Mouse (Mus musculus) G1E (cell line): ENCODE data around the gene Ly6g6c. TPM values are rescaled to one million over a fixed set of nuclear protein-coding genes. Genes with fewer than 3 reads are reported as not detected.

Experiments
- ATAC-seq: 2 replicates; pipeline ENCODE4 v1.8.0; 2016; ENCODE audit warnings: mild to moderate bottlenecking; ENCODE audit not compliant: insufficient number of reproducible peaks, poor library complexity, low FRiP score, severe bottlenecking; ENCODE audit errors: extremely low read depth
- DNase-seq: peaks from one replicate; pipeline ENCODE4 v3.0.0; 2012; ENCODE audit warnings: low spot score
- H3K27me3 ChIP-seq: 2 replicates; pipeline ENCODE4 v1.6.1; 2012; ENCODE audit warnings: mild to moderate bottlenecking, low read length, inconsistent platforms; ENCODE audit not compliant: insufficient read depth
- H3K36me3 ChIP-seq: replicated peaks from 2 replicates; pipeline ENCODE3; 2012; ENCODE audit warnings: mild to moderate bottlenecking, inconsistent platforms
- H3K4me1 ChIP-seq: 2 replicates; pipeline ENCODE4 v1.6.1; 2012; ENCODE audit warnings: low read depth, low read length, inconsistent platforms, mixed read lengths; ENCODE audit not compliant: insufficient read depth
- H3K4me3 ChIP-seq: 2 replicates; pipeline ENCODE4 v1.5.1; 2012; ENCODE audit warnings: low read depth, mild to moderate bottlenecking, inconsistent platforms, low read length, moderate library complexity, mixed read lengths
- H3K9me3 ChIP-seq: replicated peaks from 2 replicates; pipeline ENCODE4 v1.6.1; 2012; ENCODE audit warnings: inconsistent platforms
- CTCF ChIP-seq: IDR thresholded peaks from 2 replicates; pipeline ENCODE4 v1.5.1; 2012; ENCODE audit warnings: low read depth, low read length, inconsistent platforms, mixed read lengths
- GATA1 ChIP-seq: IDR thresholded peaks from 2 replicates; pipeline ENCODE4 v1.6.1; 2012; ENCODE audit warnings: borderline replicate concordance, low read length, inconsistent platforms, mixed read lengths
- GATA2 ChIP-seq: IDR thresholded peaks from 2 replicates; pipeline ENCODE4 v1.6.1; 2012; ENCODE audit warnings: low read depth, low read length, inconsistent platforms, borderline replicate concordance
- POLR2AphosphoS5 ChIP-seq: IDR thresholded peaks from 2 replicates; pipeline ENCODE4 v1.6.1; 2012; ENCODE audit warnings: low read depth, low read length, inconsistent platforms; ENCODE audit not compliant: insufficient replicate concordance
- TAL1 ChIP-seq: conservative IDR thresholded peaks from 2 replicates; pipeline ENCODE4 v1.6.1; 2012; ENCODE audit warnings: low read depth, low read length, inconsistent platforms, mixed read lengths
- polyA plus RNA-seq: library from polyadenylated mRNA; stranded (reverse); fragments of >175 nt; gene quantifications from 2 replicates; pipeline ENCODE4 v1.2.3, GENCODE M21; 2012
- total RNA-seq, 2 experiments: library from RNA; stranded (forward) in 1 of 2; stranded (reverse) in 1 of 2; fragments of 200-1000 nt in 1 of 2; fragments of >200 nt in 1 of 2; fragmentation: Nextera tagmentation in 1 of 2; gene quantifications; 2 replicates each; pipeline ENCODE4 v1.2.3; 2014 to 2017

Gene Ly6g6c
- total and polyA plus RNA-seq, 3 experiments = 0.16 TPM; not detected in 2

DNA sequence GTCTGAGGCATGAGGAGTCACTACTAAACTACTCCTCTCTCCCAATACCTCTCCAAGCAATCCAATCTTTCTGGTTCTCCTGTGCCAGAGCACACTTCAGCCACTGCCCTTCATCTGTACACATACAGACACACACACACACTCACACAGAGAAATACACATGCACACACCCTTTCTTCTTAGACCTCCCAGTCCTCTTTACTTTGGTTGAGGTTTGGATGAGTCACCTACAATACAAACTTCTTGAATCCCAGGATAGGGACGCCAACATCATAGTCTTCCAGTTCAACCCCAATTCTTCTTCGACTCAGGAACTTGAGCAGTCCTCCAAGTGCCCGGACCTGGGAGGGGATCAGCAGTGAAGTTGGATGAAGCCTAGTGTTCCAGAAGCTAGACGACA, 21.4 kb upstream of the Ly6g6c start:
- DNase-seq = no peak
- ATAC-seq = no peak
- Histone ChIP-seq H3K27me3 (no peaks in the 10 kb centered on the region), H3K36me3 (peaks cover 15% of the 10 kb centered on the region), H3K4me3 (peak overlapping the region; percentile 18; the same call in 1 of the 2 replicates), H3K9me3 (no peaks in the 10 kb centered on the region), H3K4me1 (peaks cover 70% of the 10 kb centered on the region)
- TF ChIP-seq GATA1 = no peak
- TF ChIP-seq CTCF = no peak
- no peak for TF ChIP-seq GATA2
- TF ChIP-seq TAL1 = no peak
- no peak for TF ChIP-seq POLR2AphosphoS5

DNA sequence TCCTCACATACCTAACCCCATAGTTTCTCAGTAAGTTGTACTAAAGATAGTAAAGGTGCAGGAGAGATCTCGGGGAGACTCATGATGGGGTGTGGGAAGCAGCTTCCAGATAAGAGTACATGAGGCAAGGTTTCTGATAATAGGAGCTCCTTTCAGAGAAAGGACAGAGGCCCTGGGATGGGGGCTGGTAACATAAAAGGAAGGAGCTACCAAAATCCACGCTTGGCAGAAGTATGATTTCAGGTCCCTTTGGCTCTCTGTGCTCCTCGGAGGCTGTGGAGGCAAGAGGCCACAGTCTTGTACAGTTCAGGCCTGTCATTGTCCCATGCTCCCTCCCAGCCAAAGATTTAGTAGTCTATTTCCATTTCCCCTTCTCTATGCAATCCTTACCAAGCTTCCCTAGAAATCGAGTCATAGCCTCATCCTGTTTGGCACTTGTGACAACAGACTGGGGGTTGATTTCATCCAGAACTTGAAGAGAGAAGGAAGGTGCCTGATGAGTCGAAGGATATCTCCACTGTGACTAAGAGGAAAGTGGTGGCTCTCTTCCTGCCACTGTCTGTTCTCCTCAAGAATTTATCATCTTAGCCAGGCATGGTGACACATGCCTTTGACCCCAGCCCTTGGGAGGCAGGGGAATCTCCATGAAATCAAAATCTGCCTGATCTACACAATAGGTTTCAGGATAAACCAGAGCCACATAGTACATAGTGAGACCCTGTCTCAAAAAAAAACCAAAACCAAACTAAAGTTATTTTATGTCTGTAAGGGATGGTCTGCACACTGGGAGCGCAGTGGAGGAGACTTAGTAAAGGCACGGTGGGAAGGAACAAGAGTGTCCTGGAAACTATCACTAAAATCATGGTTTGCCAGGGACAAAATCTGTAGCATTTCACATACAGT, 20.0 kb upstream of the Ly6g6c start:
- ATAC-seq = peak; percentile 4; the same call in 1 of the 2 replicates

DNA sequence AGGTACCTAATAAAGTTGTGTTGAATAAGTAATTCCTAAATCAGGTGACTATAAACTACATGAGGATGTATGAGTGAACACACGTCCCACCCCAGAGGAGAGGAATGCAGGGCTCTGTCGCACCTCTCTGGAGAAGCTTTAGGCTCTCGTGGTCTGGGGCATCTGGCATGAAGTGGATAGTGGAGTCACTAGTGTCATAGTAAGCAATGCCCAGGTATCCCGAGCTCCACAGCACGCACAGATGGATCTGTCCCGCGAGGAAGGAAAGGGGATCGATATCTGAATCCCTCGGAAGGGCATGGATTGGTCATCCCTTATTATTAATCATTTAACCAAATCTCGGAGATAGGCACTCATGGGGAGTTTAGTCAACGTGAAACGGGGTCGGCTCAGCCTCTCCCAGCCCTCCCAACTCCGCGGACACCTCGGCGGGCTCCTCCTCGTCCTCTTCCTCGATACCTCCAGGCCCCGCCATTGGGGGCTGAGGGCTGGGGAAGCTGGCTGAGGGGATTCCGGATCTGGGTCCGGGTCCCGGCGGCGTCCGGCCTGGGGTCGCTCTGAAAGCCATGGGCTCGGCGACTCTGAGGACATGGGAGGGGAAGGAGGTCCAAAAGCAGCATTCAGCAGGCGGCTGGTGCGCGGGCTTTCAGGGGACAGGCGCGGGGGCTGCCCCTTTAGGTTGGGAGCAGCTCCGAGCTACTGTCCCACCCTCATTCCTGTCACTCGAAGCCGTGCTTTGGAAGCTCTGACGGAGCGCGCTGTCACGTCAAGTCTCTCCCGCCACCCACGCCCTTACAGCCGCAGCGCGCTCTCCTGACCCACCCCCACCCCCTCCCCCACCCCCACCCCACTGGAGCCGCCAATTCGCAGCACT, 19.1 kb upstream of the Ly6g6c start:
- Histone ChIP-seq H3K9me3 (no peaks in the 10 kb centered on the region), H3K36me3 (peaks cover 11% of the 10 kb centered on the region), H3K4me3 (peak overlapping the region; percentile 75), H3K4me1 (peaks cover 81% of the 10 kb centered on the region), H3K27me3 (no peaks in the 10 kb centered on the region)
- no peak for DNase-seq
- ATAC-seq = no peak
- TF ChIP-seq POLR2AphosphoS5 (no peak), GATA1 (no peak), TAL1 (no peak), CTCF (no peak), GATA2 (no peak)

More for the DNA sequence above, 20.0 kb upstream of the Ly6g6c start:
- no peak for DNase-seq
- no peaks in the 10 kb centered on the region for H3K27me3 ChIP-seq
- 0 out of 2 replicates have a peak, but pooled peaks have one; percentile 23 for TF ChIP-seq TAL1
- no peak for TF ChIP-seq POLR2AphosphoS5
- no peaks in the 10 kb centered on the region for H3K9me3 ChIP-seq
- peaks cover 81% of the 10 kb centered on the region for H3K4me1 ChIP-seq
- peak overlapping the region; percentile 75 for H3K4me3 ChIP-seq
- H3K36me3 ChIP-seq = peaks cover 11% of the 10 kb centered on the region

DNA sequence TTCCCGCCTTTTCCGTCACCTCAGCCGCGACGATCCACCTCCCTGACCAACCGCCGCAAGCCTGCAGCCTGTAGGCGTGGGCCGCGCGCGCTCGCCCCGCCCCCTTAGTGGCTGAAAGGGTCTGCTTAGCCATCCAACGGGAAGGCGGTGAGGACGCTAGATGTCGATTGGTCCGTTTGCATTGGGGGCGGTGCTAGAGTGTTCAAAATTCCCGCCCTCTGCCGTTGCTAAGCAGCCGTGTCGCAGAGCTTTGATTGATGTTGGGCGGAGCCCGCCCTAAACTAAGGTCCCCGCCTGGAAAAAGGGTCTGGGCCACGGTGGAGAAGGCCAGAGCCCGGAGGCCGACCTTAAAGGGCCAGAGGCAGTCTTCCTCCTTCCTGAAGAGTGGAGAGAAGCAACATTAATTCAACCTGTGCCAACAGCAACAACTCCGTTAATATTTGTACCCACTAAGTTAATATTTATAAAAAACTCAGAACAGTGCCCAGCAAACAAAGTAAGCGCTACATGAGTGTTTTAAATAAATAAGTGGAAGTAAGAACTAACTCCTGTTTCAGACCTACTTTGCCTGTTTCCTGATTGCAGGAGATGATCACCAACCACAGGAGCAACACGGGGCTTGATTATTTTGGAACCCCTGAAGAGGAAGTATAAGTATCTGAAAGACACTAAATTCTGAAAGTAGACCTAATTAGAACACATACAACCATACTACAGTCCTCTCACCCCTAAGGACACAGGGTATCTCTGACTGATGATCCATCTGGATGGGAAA, 18.3 kb upstream of the Ly6g6c start, which contains the start of gene Msh5:
Msh5 (minus strand) TSS at position 65 of the 775 bp plus-strand sequence.
- no peak for TF ChIP-seq TAL1
- TF ChIP-seq POLR2AphosphoS5 = no peak
- no peak for TF ChIP-seq CTCF
- TF ChIP-seq GATA2 = no peak
- TF ChIP-seq GATA1 = no peak
- peaks cover 77% of the 10 kb centered on the region for H3K4me1 ChIP-seq
- H3K36me3 ChIP-seq = peaks cover 17% of the 10 kb centered on the region
- H3K4me3 ChIP-seq = peak within 1 kb of the TSS; percentile 75
- no peaks in the 10 kb centered on the region for H3K27me3 ChIP-seq
- H3K9me3 ChIP-seq = no peaks in the 10 kb centered on the region
- ATAC-seq = peak; percentile 64
- peak; percentile 81 for DNase-seq

DNA sequence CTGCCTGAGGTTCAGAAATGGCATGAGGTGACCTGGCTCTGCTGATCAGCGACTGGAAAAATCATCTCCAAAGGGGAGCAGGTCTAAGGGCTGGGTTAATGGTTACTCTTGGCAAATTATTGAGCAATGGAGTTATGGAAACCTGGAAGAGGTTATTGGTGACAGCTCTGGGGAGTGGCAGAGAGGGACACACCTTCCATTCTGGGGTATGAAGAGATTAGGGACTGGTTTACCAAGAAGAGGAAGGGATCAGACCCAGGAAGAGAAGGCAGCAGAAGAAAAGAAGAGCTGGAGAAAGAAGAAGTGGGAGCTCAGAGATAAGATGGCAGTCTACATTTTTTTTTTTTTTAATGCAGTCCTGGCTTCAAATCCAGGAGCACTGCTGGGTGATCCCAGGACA, 17.5 kb upstream of the Ly6g6c start:
- peaks cover 24% of the 10 kb centered on the region for H3K36me3 ChIP-seq
- ATAC-seq (no peak), DNase-seq (no peak)
- peaks cover 78% of the 10 kb centered on the region for H3K4me1 ChIP-seq
- no peak for TF ChIP-seq TAL1
- no peak for TF ChIP-seq GATA2
- no peak for TF ChIP-seq CTCF
- no peak for TF ChIP-seq GATA1
- no peak for TF ChIP-seq POLR2AphosphoS5
- no peaks in the 10 kb centered on the region for H3K27me3 ChIP-seq
- no peaks in the 10 kb centered on the region for H3K9me3 ChIP-seq
- H3K4me3 ChIP-seq = peak overlapping the region; percentile 57; the same call in 1 of the 2 replicates
